Mouse (Mus musculus) thymus, adult 2 months (tissue): ENCODE measurements around the gene Spag8. TPM values are rescaled to one million over a fixed set of nuclear protein-coding genes. Genes with fewer than 3 reads are reported as not detected.

Experiments
- DNase-seq: peaks from one replicate; pipeline ENCODE4 v3.0.0; 2021
- H3K27ac ChIP-seq: fragments of 200-500 bp; 2 replicates; pipeline ENCODE4 v1.5.1; 2012; ENCODE audit warnings: low read length, control low read depth; ENCODE audit not compliant: control insufficient read depth, insufficient read depth
- H3K27me3 ChIP-seq: fragments of 200-500 bp; 2 replicates; pipeline ENCODE4 v1.6.1; 2012; ENCODE audit warnings: mild to moderate bottlenecking, low read length, moderate library complexity, mixed read lengths; ENCODE audit not compliant: control insufficient read depth, insufficient read depth
- H3K36me3 ChIP-seq: fragments of 200-500 bp; 2 replicates; pipeline ENCODE4 v1.6.1; 2012; ENCODE audit warnings: mild to moderate bottlenecking, low read length, moderate library complexity; ENCODE audit not compliant: control insufficient read depth, insufficient read depth
- H3K4me1 ChIP-seq: fragments of 200-500 bp; replicated peaks from 2 replicates; pipeline ENCODE4 v1.6.1; 2012; ENCODE audit warnings: low read length; ENCODE audit not compliant: control insufficient read depth, insufficient read depth
- H3K4me3 ChIP-seq: fragments of 200-500 bp; 2 replicates; pipeline ENCODE4 v1.5.1; 2012; ENCODE audit warnings: mild to moderate bottlenecking, low read length, control low read depth, moderate library complexity; ENCODE audit not compliant: control insufficient read depth, insufficient read depth
- CTCF ChIP-seq: fragments of 200-500 bp; IDR thresholded peaks from 2 replicates; pipeline ENCODE4 v1.5.1; 2012; ENCODE audit warnings: mild to moderate bottlenecking, control low read depth, low read length, moderate library complexity, borderline replicate concordance; ENCODE audit not compliant: control insufficient read depth, poor library complexity, insufficient read depth; ENCODE audit errors: extremely low read depth
- POLR2A ChIP-seq: fragments of 200-500 bp; IDR thresholded peaks from 2 replicates; pipeline ENCODE4 v1.6.1; 2012; ENCODE audit warnings: mild to moderate bottlenecking, low read length, control low read depth, moderate library complexity; ENCODE audit not compliant: control insufficient read depth, poor library complexity, insufficient read depth; ENCODE audit errors: extremely low read depth
- WGBS: fragments of 180-500 bp; shearing (Covaris S2); methylation state at CpG from one replicate; pipeline ENCODE4 v1.1.7; 2018; 5-methylcytosine and 5-hydroxymethylcytosine counted together
- polyA plus RNA-seq: library from polyadenylated mRNA; depleted of rRNA; stranded (reverse); fragments of >200 nt; gene quantifications from 2 replicates; pipeline ENCODE4 v1.2.3, GENCODE M21; 2012

Gene Spag8
- polyA plus RNA-seq, 1 experiment: 1.00 TPM

- WGBS: 73% methylated on average over 5 of the region's 5 CpGs
- Histone ChIP-seq H3K27me3 (no peaks in the 10 kb centered on the region), H3K4me1 (no peaks in the 10 kb centered on the region), H3K27ac (no peak overlapping the region), H3K4me3 (no peak overlapping the region), H3K36me3 (no peaks in the 10 kb centered on the region)
- no peak for DNase-seq
- TF ChIP-seq POLR2A (no peak), CTCF (no peak)
Measured at GRCm38 (mm10) chr4:43691026-43691425, 37.6 kb upstream of the Spag8 start.

DNA sequence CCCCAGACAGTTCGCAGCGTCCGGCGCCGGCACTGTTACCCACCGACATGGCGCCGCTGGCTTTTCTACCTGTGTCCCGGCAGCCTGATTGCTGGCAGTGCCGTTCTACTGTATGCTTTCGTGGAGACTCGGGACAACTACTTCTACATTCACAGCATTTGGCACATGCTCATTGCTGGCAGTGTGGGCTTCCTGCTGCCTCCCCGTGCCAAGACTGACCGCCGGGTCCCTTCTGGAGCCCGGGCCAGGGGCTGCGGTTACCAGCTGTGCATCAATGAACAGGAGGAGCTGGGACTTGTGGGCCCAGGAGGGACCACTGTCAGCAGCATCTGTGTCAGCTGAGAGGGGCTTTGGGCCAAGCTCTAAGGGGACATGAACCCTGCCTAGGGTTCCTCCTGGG is 36.6 kb upstream of the Spag8 start:
- no peak for DNase-seq
- Histone ChIP-seq H3K4me1 (no peaks in the 10 kb centered on the region), H3K36me3 (no peaks in the 10 kb centered on the region), H3K4me3 (no peak overlapping the region), H3K27ac (no peak overlapping the region), H3K27me3 (no peaks in the 10 kb centered on the region)
- TF ChIP-seq POLR2A (no peak), CTCF (no peak)
- 96% methylated on average over 17 of the region's 17 CpGs for WGBS

DNA sequence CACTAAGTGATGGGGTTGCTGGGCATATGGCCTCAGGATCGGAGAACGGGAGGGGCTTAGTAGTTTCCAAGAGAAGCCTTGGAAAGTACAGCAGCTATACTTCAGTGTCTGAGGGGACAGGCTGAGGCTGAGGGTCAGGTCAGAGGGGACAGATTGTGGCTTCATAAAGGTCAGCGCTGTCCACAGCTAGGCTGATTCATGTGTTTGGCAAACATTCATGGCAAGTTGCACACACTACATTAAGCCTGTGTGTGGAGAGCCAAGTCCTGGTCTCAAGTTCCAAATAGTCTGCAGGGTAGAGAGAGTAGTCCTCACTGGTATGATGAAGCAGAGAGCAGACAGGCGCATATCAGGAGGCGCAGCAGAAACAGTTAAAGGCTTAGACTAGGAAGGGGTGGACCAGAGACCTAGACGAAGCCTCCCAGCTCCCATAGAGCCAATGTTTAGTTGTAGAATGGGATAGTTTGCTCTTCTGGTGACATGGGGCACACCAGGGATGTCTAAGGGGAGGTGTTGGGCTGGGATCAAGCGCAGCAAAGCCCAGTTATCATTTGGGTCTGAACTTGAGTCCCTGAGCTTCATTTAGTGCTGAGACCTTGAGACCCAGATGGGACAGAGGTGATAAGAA is 26.1 kb upstream of the Spag8 start:
- no peaks in the 10 kb centered on the region for H3K4me1 ChIP-seq
- DNase-seq: no peak
- no peak overlapping the region for H3K27ac ChIP-seq
- WGBS: 97% methylated on average over 7 of the region's 7 CpGs
- TF ChIP-seq POLR2A: no peak
- TF ChIP-seq CTCF: no peak
- H3K27me3 ChIP-seq: no peaks in the 10 kb centered on the region
- no peaks in the 10 kb centered on the region for H3K36me3 ChIP-seq
- no peak overlapping the region for H3K4me3 ChIP-seq

DNA sequence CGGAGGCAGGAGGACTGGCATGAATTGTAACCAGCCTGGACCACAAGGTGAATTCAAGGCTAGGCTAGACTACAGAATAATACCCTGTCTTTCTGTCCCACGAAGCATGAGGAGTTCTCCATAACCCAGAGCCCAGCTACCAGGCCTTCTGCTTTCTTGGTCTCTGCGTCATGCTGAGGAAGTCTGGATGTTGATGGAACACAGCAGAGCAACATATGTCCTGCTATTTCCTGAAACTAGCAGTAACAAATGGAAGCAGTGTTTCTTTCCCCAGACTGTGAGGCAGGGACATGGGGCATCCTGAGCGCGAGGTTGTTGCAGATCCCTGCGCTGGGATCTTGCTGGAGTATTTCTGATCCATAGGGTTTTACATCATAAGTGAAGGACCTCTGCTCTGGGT is 25.1 kb upstream of the Spag8 start:
- Histone ChIP-seq H3K4me3 (no peak overlapping the region), H3K4me1 (no peaks in the 10 kb centered on the region), H3K27me3 (no peaks in the 10 kb centered on the region), H3K36me3 (no peaks in the 10 kb centered on the region), H3K27ac (no peak overlapping the region)
- TF ChIP-seq POLR2A (no peak), CTCF (no peak)
- DNase-seq: no peak
- 94% methylated on average over 6 of the region's 6 CpGs for WGBS

GRCm38 (mm10) chr4:43675608-43676007 is 22.2 kb upstream of the Spag8 start:
- 92% methylated on average over 4 of the region's 4 CpGs for WGBS
- TF ChIP-seq POLR2A (no peak), CTCF (no peak)
- DNase-seq: no peak
- H3K27me3 ChIP-seq: no peaks in the 10 kb centered on the region
- no peaks in the 10 kb centered on the region for H3K4me1 ChIP-seq
- H3K36me3 ChIP-seq: no peaks in the 10 kb centered on the region
- H3K4me3 ChIP-seq: no peak overlapping the region
- H3K27ac ChIP-seq: no peak overlapping the region

- no peaks in the 10 kb centered on the region for H3K27me3 ChIP-seq
- H3K4me1 ChIP-seq: no peaks in the 10 kb centered on the region
- no peak overlapping the region for H3K27ac ChIP-seq
- no peak for DNase-seq
- 88% methylated on average over 5 of the region's 5 CpGs for WGBS
- H3K4me3 ChIP-seq: no peak overlapping the region
- TF ChIP-seq POLR2A (no peak), CTCF (no peak)
- H3K36me3 ChIP-seq: no peaks in the 10 kb centered on the region
Measured at GRCm38 (mm10) chr4:43674974-43675373, 21.6 kb upstream of the Spag8 start.

- H3K27ac ChIP-seq: no peak overlapping the region
- WGBS: 95% methylated on average over 8 of the region's 8 CpGs
Measured at GRCm38 (mm10) chr4:43673703-43674102, 20.3 kb upstream of the Spag8 start.

More at GRCm38 (mm10) chr4:43673703-43674102, 20.3 kb upstream of the Spag8 start:
- TF ChIP-seq CTCF: no peak
- no peak for TF ChIP-seq POLR2A
- Histone ChIP-seq H3K4me1 (peaks cover 8% of the 10 kb centered on the region), H3K36me3 (no peaks in the 10 kb centered on the region), H3K4me3 (no peak overlapping the region), H3K27me3 (no peaks in the 10 kb centered on the region)
- no peak for DNase-seq
